Mouse (Mus musculus): ENCODE data around the gene Cox5a. TPM values are rescaled to one million over a fixed set of nuclear protein-coding genes. Genes with fewer than 3 reads are reported as not detected.

Cox5a gene
- 340 and 349 TPM in 2 replicates for polyA plus RNA-seq (2012; rRNA removed; ENCODE audit: low replicate concordance)

DNA sequence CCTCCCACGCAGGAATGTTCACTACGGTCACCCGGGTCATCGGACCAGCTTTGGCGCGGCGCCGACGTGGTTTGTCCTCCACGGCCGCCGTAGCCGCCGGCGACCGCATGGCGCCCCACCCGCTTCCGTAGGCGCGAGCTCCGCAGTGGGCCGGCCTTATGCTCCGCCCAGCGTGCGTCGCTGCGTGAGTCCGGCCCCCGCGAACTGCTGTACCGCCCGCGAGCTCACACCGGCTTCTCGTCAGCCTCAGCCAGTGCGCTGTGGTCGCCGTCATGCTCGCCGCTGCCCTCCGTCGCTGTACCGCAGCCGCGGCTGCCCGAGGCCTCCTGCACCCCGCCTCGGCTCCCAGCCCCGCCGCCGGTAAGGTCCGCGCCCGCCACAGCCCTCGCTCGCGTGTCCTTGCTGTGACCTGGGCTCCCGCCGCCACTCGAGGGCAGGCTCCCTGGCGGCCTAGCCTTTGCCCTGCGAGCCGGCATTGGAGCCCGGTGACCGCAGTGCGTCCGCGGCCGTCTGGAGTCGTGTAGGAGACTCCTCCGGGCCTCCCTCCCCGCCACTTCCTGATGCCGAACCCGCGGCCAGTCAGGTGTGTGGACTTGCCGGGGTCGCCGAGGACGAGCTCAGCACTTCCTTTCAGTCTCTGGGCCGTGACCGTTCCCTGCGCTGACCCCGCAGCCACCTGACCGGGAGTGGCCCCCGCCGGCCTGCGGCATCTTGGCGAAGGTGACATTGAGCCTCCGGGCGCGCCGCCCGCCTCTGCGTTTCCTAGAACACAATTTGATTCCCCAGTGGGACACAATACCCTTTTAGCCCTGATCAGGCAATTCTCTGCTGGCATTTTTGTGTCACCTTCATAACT, at the start of gene Cox5a:
Gene Cox5a, plus strand, starts transcription at position 219 of the 856 bp plus-strand sequence.

GRCm38 (mm10) chr9:57503622-57504380, 17.3 kb upstream of the Cox5a start, which contains the start of gene Rpp25:
Rpp25 (plus strand) TSS chr9:57504026.

DNA sequence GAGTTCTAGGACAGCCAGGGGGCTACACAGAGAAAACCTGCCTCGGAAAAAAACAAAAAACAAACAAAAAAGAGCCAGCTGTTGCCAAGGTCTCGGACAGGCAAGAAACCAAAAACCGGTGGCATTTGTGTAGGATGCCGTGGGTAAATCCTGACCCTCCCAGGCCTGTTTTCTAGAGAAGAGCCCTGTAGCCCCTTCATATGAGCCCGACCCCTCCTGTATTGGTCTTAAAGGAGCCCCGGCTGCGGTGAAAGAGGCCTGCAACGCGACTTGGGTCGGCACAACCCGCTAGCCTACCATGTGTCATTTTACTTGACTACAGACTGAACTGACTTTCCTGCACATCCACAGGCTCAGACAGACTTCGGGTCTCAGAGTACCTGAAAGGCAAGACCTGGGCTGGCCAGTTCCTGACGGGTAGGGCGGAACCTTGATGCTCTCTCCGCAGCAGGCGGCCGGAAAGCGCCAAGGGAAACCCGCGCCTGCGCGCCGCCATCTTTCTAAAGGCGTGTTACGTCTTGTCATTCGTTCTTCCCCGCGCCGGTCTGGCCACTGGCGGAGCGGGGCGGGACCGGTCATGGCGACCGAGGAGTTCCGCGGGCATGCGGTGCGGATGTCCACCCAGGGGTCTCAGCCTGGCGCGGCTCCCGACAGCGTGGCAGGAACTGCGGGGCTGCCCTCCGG, 16.1 kb downstream of the Cox5a start, which contains the start of gene Fam219b:
Gene Fam219b, plus strand, starts transcription at position 485 of the 684 bp plus-strand sequence.

DNA sequence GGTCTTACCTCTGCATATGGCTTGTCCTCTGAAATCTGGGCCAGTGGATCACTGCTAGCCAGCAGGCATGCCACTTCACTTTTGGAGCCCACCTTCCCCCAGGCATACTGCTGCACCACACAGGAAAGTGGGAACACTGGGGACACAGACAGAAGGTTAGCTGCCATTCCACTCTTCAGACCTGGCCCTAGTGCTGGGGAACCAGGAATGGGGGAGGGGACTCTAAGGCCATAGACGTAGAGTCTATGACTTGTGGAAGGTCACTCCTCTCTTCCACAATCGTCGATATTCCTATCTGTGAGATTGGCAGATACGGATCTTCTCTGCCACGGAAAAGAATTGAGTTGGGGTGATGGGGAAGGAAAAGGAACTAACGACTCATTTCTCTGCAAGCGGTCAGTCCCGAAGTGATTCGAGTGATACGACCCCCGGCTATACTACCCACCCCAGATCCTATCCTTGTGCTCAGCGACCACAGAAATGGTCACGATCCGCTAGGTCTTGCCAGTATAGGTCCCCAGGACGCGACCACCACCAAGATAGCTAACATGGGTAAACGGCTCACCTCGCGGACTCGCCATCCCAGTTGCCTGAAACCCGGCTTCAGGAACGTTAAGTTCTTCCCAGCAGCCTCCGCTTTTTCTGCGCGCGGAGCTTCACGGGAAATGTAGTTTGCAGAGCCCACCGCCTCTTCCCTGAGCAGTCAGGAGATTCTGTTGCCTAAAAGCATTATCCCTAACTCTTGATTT, 31.2 kb downstream of the Cox5a start, which contains the start of gene Mpi:
Gene Mpi, minus strand, starts transcription at position 625 of the 749 bp plus-strand sequence.

DNA sequence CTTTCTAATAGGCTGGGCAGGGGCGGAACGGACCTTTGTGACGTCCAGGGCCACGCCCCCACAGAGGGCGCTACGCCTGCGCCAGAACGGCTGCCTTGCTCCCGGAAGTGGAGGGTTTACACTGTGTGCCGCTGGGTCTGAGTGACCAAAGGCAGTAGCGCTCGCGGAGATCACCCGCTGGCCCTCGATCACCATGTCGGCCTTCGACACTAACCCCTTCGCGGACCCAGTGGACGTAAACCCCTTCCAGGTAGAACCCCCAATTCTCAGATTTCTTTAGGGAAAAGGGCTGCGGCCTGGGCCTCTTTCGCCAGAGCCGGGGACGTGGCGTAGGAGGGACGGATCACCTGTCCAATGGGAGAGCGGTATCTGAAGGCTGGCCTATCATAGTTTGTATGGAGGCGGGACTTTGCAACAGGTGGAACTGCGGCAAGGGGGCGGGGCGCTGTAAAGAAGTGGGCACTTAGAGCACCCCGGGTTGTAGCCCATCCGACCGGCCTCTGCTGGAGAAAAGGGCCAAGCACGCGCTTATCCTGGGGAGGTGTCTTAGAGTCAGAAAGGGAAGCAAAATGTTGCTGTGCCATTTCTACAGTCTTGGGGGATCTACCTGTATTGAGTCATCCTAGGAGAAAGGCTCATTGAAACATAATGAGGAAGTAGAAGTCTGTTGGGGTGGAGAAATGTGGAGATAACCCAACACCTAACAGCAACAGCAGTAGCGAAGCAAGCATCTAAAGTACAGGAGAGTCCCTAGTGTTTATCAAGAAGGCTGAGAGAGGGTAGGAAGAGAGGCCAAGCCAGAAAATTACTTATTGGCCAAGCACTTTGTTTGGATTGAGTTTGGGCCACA, 40.0 kb downstream of the Cox5a start, which contains the start of gene Scamp2:
Gene Scamp2, plus strand, starts transcription at position 83 of the 850 bp plus-strand sequence.

Other genes with a start within 250 kb of the Cox5a start
- 40.6 and 42.8 TPM in 2 replicates for gene Ppcdc, start 81.2 kb upstream of the Cox5a start, polyA plus RNA-seq (2012; rRNA removed; ENCODE audit: low replicate concordance)
- 31.3 and 41.5 TPM in 2 replicates for gene Scamp5, start 53.2 kb upstream of the Cox5a start, polyA plus RNA-seq (2012; rRNA removed; ENCODE audit: low replicate concordance)
- 0.64 and 2.9 TPM in 2 replicates for gene Rpp25, start 17.2 kb upstream of the Cox5a start, polyA plus RNA-seq (2012; rRNA removed; ENCODE audit: low replicate concordance)
- gene Fam219b, start 16.3 kb downstream of the Cox5a start, polyA plus RNA-seq (2012; rRNA removed; ENCODE audit: low replicate concordance): 9.7 and 18.3 TPM in 2 replicates
- gene Mpi, start 31.5 kb downstream of the Cox5a start, polyA plus RNA-seq (2012; rRNA removed; ENCODE audit: low replicate concordance): 36.8 and 58.0 TPM in 2 replicates
- gene Scamp2, start 39.7 kb downstream of the Cox5a start, polyA plus RNA-seq (2012; rRNA removed; ENCODE audit: low replicate concordance): 80.3 and 132 TPM in 2 replicates
- 28.6 and 44.0 TPM in 2 replicates for gene Ulk3, start 68.2 kb downstream of the Cox5a start, polyA plus RNA-seq (2012; rRNA removed; ENCODE audit: low replicate concordance)
- gene Cplx3, start 85.0 kb downstream of the Cox5a start, polyA plus RNA-seq (2012; rRNA removed; ENCODE audit: low replicate concordance): not detected in 2 replicates
- gene Lman1l, start 99.5 kb downstream of the Cox5a start, polyA plus RNA-seq (2012; rRNA removed; ENCODE audit: low replicate concordance): not detected in 2 replicates
- 55.4 and 57.6 TPM in 2 replicates for gene Csk, start 132.4 kb downstream of the Cox5a start, polyA plus RNA-seq (2012; rRNA removed; ENCODE audit: low replicate concordance)
- gene Cyp1a2, start 162.4 kb downstream of the Cox5a start, polyA plus RNA-seq (2012; rRNA removed; ENCODE audit: low replicate concordance): 0.08 TPM in 1 of 2 replicates, not detected in the other
- gene Cyp1a1, start 166.7 kb downstream of the Cox5a start, polyA plus RNA-seq (2012; rRNA removed; ENCODE audit: low replicate concordance): 1.3 and 3.2 TPM in 2 replicates
- gene Edc3, start 187.3 kb downstream of the Cox5a start, polyA plus RNA-seq (2012; rRNA removed; ENCODE audit: low replicate concordance): 10.7 and 15.8 TPM in 2 replicates
- gene Clk3, start 244.6 kb downstream of the Cox5a start, polyA plus RNA-seq (2012; rRNA removed; ENCODE audit: low replicate concordance): 92.5 and 124 TPM in 2 replicates